Mouse (Mus musculus) cerebellum, adult 2 months (tissue): Measurements from ENCODE around the gene Scaper. TPM values are rescaled to one million over a fixed set of nuclear protein-coding genes. Genes with fewer than 3 reads are reported as not detected.

ENCODE experiments used
- DNase-seq, 2 experiments: peaks; one replicate each; pipeline ENCODE4 v3.0.0; 2021
- H3K27ac ChIP-seq: fragments of 200-500 bp; 2 replicates; pipeline ENCODE4 v1.5.1; 2012; ENCODE audit warnings: low read length, control low read depth, inconsistent platforms; ENCODE audit not compliant: insufficient read depth
- H3K27me3 ChIP-seq: fragments of 200-500 bp; 2 replicates; pipeline ENCODE4 v1.6.1; 2012; ENCODE audit warnings: inconsistent platforms, mild to moderate bottlenecking, low read length, moderate library complexity; ENCODE audit not compliant: control insufficient read depth, insufficient read depth
- H3K4me1 ChIP-seq: fragments of 200-500 bp; 2 replicates; pipeline ENCODE4 v1.6.1; 2011; ENCODE audit warnings: low read length; ENCODE audit not compliant: control insufficient read depth, insufficient read depth
- H3K4me3 ChIP-seq: fragments of 200-500 bp; replicated peaks from 2 replicates; pipeline ENCODE3; 2011; ENCODE audit warnings: mild to moderate bottlenecking, low read depth, low read length, control low read depth; ENCODE audit not compliant: insufficient read depth
- CTCF ChIP-seq: fragments of 200-500 bp; IDR thresholded peaks from 2 replicates; pipeline ENCODE4 v1.5.1; 2011; ENCODE audit warnings: low read depth, mild to moderate bottlenecking, control low read depth, low read length, moderate library complexity, borderline replicate concordance; ENCODE audit not compliant: insufficient read depth
- POLR2A ChIP-seq: fragments of 200-500 bp; IDR thresholded peaks from 2 replicates; pipeline ENCODE4 v1.6.1; 2011; ENCODE audit warnings: low read length, control low read depth, borderline replicate concordance; ENCODE audit not compliant: insufficient read depth
- WGBS: fragments of 180-500 bp; shearing (Covaris S2); methylation state at CpG from one replicate; pipeline ENCODE4 v1.1.7; 2018; 5-methylcytosine and 5-hydroxymethylcytosine counted together
- polyA plus RNA-seq: library from polyadenylated mRNA; depleted of rRNA; stranded (reverse); fragments of >200 nt; gene quantifications from 2 replicates; pipeline ENCODE4 v1.2.3, GENCODE M21; 2012

The Scaper gene
- polyA plus RNA-seq, 1 experiment: 11.5 TPM

DNA sequence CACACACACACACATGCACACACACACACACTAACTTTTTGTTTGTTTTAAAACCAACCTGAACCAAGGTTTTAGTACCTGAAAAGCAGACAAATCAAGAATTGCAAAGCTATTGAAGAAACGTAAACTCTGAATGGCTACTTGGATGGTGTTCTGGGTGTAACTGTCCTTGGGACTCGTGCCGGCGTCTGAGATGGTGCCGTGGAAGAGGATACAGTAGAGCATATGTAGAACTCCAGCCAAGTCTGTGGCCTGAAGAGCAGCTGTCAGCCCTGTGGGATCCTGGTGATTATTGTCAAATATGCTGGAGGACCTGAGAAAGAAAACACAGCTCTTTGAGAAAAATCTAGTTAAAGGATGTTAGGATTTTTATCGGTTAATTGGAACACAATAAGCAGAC, 351.8 kb downstream of the Scaper start:
- no peak for TF ChIP-seq POLR2A
- no peak for TF ChIP-seq CTCF
- H3K4me3 ChIP-seq: no peak overlapping the region
- H3K27ac ChIP-seq: no peak overlapping the region
- H3K4me1 ChIP-seq: peaks cover 10% of the 10 kb centered on the region
- H3K27me3 ChIP-seq: no peaks in the 10 kb centered on the region
- DNase-seq: peak; percentile 13 to 46
- 17% methylated on average over 6 of the region's 6 CpGs for WGBS

- Histone ChIP-seq H3K4me1 (peaks cover 4% of the 10 kb centered on the region), H3K27ac (no peak overlapping the region), H3K27me3 (no peaks in the 10 kb centered on the region), H3K4me3 (no peak overlapping the region)
- DNase-seq: no peak
- TF ChIP-seq CTCF (no peak), POLR2A (no peak)
- 61% methylated on average over 3 of the region's 3 CpGs for WGBS
Measured at GRCm38 (mm10) chr9:55581414-55581813, 356.5 kb downstream of the Scaper start.

- no peaks in the 10 kb centered on the region for H3K4me1 ChIP-seq
- H3K27me3 ChIP-seq: no peaks in the 10 kb centered on the region
- WGBS: 91% methylated on average over 1 of the region's 1 CpGs
- no peak overlapping the region for H3K27ac ChIP-seq
- no peak overlapping the region for H3K4me3 ChIP-seq
- no peak for TF ChIP-seq POLR2A
- no peak for TF ChIP-seq CTCF
- DNase-seq: no peak
Measured at GRCm38 (mm10) chr9:55576571-55576970, 361.3 kb downstream of the Scaper start.

DNA sequence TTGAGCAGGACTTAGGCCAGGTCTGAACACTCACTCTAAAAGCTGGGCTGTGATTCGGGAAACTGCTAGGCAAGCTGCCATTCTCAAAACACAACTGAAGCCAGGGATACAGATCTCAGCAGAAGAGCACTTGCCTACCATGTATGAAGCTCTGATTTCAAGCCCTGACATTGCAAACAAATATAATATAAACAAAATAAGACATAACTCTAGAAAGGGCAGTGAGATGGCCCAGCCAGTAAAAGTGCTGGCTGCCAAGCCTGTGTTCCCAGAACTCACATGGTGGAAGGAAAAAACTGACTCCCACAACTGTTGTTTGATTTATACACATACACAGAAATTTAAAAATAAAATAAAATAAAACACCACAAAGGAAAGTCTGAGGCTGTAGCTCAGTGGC, 366.8 kb downstream of the Scaper start:
- H3K4me1 ChIP-seq: no peaks in the 10 kb centered on the region
- TF ChIP-seq CTCF (no peak), POLR2A (no peak)
- H3K27me3 ChIP-seq: no peaks in the 10 kb centered on the region
- 79% methylated on average over 1 of the region's 1 CpGs for WGBS
- no peak for DNase-seq
- H3K27ac ChIP-seq: no peak overlapping the region
- no peak overlapping the region for H3K4me3 ChIP-seq

- Histone ChIP-seq H3K4me3 (no peak overlapping the region), H3K27me3 (no peaks in the 10 kb centered on the region), H3K4me1 (no peaks in the 10 kb centered on the region), H3K27ac (no peak overlapping the region)
- TF ChIP-seq CTCF (no peak), POLR2A (no peak)
- no peak for DNase-seq
- WGBS: 68% methylated on average over 5 of the region's 5 CpGs
Measured at GRCm38 (mm10) chr9:55568466-55569159, 369.3 kb downstream of the Scaper start.

- DNase-seq: no peak
- Histone ChIP-seq H3K4me1 (no peaks in the 10 kb centered on the region), H3K27me3 (no peaks in the 10 kb centered on the region), H3K4me3 (no peak overlapping the region), H3K27ac (no peak overlapping the region)
- 84% methylated on average over 1 of the region's 1 CpGs for WGBS
- TF ChIP-seq POLR2A: no peak
- no peak for TF ChIP-seq CTCF
Measured at GRCm38 (mm10) chr9:55560960-55561359, 377.0 kb downstream of the Scaper start.

DNA sequence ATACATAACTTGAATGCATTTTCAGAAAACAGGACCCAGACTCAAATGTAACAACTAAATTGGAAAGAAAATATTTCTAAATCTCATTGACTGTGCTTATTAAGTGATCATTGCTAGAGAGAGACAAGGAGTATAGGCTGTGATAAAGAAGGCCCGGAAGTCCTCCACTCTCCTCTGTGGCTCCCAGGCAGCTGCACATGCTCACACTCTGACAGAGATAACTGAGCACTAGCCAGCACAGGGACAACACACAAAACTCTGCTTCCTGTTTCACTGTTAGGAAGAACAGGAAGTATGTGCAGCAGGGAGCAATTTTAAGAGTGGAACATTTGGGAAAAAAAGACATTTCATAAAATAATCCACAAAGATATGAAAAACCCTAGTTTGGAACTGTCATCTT, 382.9 kb downstream of the Scaper start:
- Histone ChIP-seq H3K27me3 (no peaks in the 10 kb centered on the region), H3K4me3 (no peak overlapping the region), H3K27ac (no peak overlapping the region), H3K4me1 (no peaks in the 10 kb centered on the region)
- no peak for TF ChIP-seq CTCF
- no peak for TF ChIP-seq POLR2A
- no peak for DNase-seq
- WGBS: 70% methylated on average over 1 of the region's 1 CpGs

DNA sequence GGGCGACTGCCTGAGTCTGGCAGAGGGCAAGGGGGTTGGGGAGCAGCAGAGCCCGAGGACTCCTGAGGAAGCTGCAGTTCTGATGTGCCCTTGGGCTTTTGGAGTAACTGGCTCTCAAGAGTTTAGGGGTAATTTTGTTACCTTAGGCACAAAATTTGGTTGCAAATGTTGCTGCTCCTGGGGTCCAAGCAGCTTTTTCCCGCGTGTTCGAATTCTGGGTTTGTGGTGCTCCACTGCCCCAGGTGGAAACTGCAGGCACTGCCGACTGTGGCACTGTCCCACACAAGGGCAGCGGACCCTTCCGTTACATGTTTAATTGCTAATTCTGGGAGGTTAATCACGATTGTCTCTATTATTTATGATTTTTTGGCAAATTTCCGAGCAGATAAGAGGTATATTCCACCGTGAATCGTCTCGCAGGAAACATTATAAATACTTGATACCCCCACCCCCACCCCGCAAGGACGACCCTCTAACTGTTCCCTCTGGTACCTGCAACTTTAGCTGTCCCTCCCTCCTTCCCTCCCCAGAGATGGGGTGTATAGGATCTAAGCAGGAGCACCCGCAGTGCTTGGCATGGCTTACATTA, 388.5 kb downstream of the Scaper start:
- no peak overlapping the region for H3K4me3 ChIP-seq
- no peaks in the 10 kb centered on the region for H3K4me1 ChIP-seq
- no peak for DNase-seq
- no peak overlapping the region for H3K27ac ChIP-seq
- H3K27me3 ChIP-seq: peaks cover 3% of the 10 kb centered on the region; the same call in 1 of the 2 replicates
- 0 out of 2 replicates have a peak, but pooled peaks have one; percentile 17 for TF ChIP-seq CTCF
- TF ChIP-seq POLR2A: no peak
- 39% methylated on average over 16 of the region's 16 CpGs for WGBS
